Mouse (Mus musculus) liver, embryonic 14.5 days (tissue): Measurements from ENCODE around the gene Dhx40.

ENCODE experiments used
- CTCF ChIP-seq: IDR thresholded peaks from 2 replicates; pipeline ENCODE4 v1.5.1; 2016; ENCODE audit warnings: antibody characterized with exemption, low read depth, control low read depth
- EP300 ChIP-seq: IDR thresholded peaks from 2 replicates; pipeline ENCODE4 v1.6.1; 2016; ENCODE audit warnings: antibody characterized with exemption, low read depth

DNA sequence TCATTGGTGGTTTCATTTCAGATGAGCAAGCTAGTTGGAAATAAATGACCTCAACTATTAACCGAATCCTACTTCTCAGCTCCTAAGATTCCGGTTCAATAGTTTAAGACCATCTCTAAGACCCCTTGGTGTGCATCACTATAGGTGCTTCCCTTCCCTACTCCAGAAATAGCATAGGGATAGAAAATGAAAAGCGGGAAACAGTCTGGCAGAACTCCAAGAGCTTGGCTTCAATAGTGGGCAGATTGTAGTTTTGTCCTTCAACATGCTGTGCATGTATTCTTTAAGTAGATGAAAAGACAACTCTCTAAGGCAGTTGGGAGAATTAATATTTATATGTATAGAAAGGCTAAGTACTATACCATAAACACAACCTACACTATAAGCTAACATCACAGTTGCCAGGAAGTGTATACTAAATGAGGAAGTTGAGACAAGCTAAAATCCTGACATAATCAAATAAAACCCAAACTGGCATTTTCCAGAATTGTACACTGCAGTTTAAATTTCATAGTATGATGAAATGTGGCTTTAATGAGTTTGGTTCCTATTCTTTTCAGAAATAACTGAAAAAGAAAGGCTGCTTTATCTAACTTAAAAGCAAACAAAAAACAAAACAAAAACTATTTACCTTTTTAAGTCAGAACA lies 57.6 kb downstream of the Dhx40 start:
- no peak for TF ChIP-seq CTCF
- TF ChIP-seq EP300 = no peak
